Mouse (Mus musculus) neural tube, embryonic 14.5 days (tissue): ENCODE measurements around the gene Rbbp4. TPM values are rescaled to one million over a fixed set of nuclear protein-coding genes. Genes with fewer than 3 reads are reported as not detected.

Source experiments
- ATAC-seq: fragments of 200-750 bp; cut with Nextera tagmentation; 2 replicates; pipeline ENCODE4 v1.8.0; 2017; ENCODE audit warnings: low read depth, mild to moderate bottlenecking, moderate TSS enrichment, moderate library complexity
- H3K27ac ChIP-seq: fragments of 300-500 bp; sonication (generic); 2 replicates; pipeline ENCODE4 v1.5.1; 2014; ENCODE audit warnings: low read depth, mild to moderate bottlenecking, control low read depth, low read length, moderate library complexity, mixed read lengths
- H3K27me3 ChIP-seq: fragments of 300-500 bp; sonication (generic); 2 replicates; pipeline ENCODE4 v1.6.1; 2014; ENCODE audit warnings: low read length; ENCODE audit not compliant: control insufficient read depth, insufficient read depth
- H3K36me3 ChIP-seq: fragments of 300-500 bp; sonication (generic); 2 replicates; pipeline ENCODE4 v1.6.1; 2014; ENCODE audit warnings: low read length, mixed read lengths; ENCODE audit not compliant: control insufficient read depth, insufficient read depth
- H3K4me1 ChIP-seq: fragments of 300-500 bp; sonication (generic); 2 replicates; pipeline ENCODE4 v1.6.1; 2014; ENCODE audit warnings: low read length; ENCODE audit not compliant: control insufficient read depth, insufficient read depth
- H3K4me2 ChIP-seq: fragments of 300-500 bp; sonication (generic); 2 replicates; pipeline ENCODE4 v1.6.1; 2014; ENCODE audit warnings: mild to moderate bottlenecking, low read depth, low read length, control low read depth
- H3K4me3 ChIP-seq: fragments of 300-500 bp; sonication (generic); 2 replicates; pipeline ENCODE4 v1.5.1; 2014; ENCODE audit warnings: low read depth, low read length, control low read depth, mixed read lengths
- H3K9ac ChIP-seq: fragments of 300-500 bp; sonication (generic); replicated peaks from 2 replicates; pipeline ENCODE4 v1.6.1; 2014; ENCODE audit warnings: low read depth, mild to moderate bottlenecking, control low read depth, low read length, mixed read lengths
- H3K9me3 ChIP-seq: fragments of 300-500 bp; sonication (generic); 2 replicates; pipeline ENCODE4 v1.6.1; 2016; ENCODE audit warnings: low read length; ENCODE audit not compliant: control insufficient read depth
- WGBS: fragments of 180-500 bp; shearing (Covaris S2); extraction: QIAGEN DNeasy Blood & Tissue Kit; methylation state at CpG from one replicate; pipeline ENCODE4 v1.1.7; 2014; 5-methylcytosine and 5-hydroxymethylcytosine counted together
- polyA plus RNA-seq: library from polyadenylated mRNA; unstranded; fragments of >200 nt; fragmentation: Nextera tagmentation; extraction: Ambion mirVana; gene quantifications from 2 replicates; pipeline ENCODE4 v1.2.1, GENCODE M21; 2014

Gene Rbbp4
- polyA plus RNA-seq, 1 experiment from 2014 or later, result 231 TPM

DNA sequence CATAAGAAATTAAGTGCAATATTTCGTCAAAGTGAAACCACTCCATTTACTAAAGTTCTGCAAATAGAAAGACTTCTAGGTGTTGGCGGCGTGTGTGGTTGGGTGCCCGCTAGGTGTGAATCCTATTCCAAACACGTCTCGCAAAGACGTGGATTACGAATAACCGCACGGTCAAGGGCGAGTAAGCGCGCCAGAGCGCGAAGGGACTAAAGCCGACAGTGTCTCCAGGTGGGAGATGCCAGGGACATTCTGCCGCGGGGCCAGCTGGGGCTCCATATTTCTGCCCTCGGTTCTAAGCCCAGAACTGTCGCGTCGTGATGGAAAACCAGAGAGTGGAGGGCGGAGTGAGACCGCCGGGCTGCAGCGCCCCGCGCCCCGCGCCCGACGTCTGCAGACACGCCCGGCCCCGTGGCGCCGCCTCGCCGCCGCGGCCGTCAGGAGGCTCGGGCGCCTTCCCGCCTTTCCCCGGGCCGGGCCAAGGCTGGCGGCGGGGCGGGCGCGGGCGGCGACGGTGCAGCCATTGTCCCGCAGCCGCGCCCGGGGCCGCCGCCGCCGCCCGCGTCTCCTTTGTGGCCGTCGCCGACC, 41.9 kb upstream of the Rbbp4 start:
- WGBS, result under 1% methylated on average over 32 of the region's 68 CpGs
- Histone ChIP-seq H3K27ac (peak overlapping the region; percentile 82), H3K4me1 (no peaks in the 10 kb centered on the region), H3K9ac (peak overlapping the region; percentile 90), H3K36me3 (no peaks in the 10 kb centered on the region), H3K27me3 (no peaks in the 10 kb centered on the region), H3K9me3 (no peaks in the 10 kb centered on the region), H3K4me3 (peak overlapping the region; percentile 75), H3K4me2 (peak overlapping the region; percentile 64)
- ATAC-seq, result peak; percentile 59

DNA sequence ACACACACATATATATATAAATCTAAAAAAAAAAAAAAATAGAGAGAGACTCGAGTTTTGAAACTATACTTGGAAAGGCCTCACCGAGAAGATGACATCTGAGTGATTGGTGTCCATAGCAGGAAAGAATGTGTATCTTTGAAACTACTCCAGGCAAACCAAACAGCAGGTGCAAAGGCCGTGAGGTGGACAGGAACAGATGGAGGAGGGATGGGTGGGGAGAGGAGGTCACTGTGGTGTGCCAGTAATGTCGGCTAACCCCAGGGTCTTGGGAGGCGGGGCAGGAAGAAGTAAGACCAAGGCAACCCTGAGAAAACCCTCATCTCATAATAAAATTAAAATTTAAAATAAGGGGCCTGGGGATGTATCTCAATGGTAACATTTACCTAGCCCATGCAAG, 40.7 kb upstream of the Rbbp4 start:
- Histone ChIP-seq H3K27ac (no peak overlapping the region), H3K36me3 (no peaks in the 10 kb centered on the region), H3K9me3 (no peaks in the 10 kb centered on the region), H3K4me2 (no peak overlapping the region), H3K27me3 (no peaks in the 10 kb centered on the region), H3K9ac (no peak overlapping the region), H3K4me3 (no peak overlapping the region), H3K4me1 (no peaks in the 10 kb centered on the region)
- 68% methylated on average over 5 of the region's 5 CpGs for WGBS
- no peak for ATAC-seq

- WGBS, result 17% methylated on average over 6 of the region's 6 CpGs
- H3K4me2 ChIP-seq, result no peak overlapping the region
- H3K9ac ChIP-seq, result no peak overlapping the region
- H3K4me1 ChIP-seq, result no peaks in the 10 kb centered on the region
- ATAC-seq, result no peak
- no peaks in the 10 kb centered on the region for H3K36me3 ChIP-seq
- no peak overlapping the region for H3K4me3 ChIP-seq
- no peaks in the 10 kb centered on the region for H3K27me3 ChIP-seq
- H3K9me3 ChIP-seq, result no peaks in the 10 kb centered on the region
- no peak overlapping the region for H3K27ac ChIP-seq
These were observed 39.8 kb upstream of the Rbbp4 start for GRCm38 (mm10) chr4:129375000-129375399.

- WGBS, result 56% methylated on average over 11 of the region's 11 CpGs
- no peak overlapping the region for H3K27ac ChIP-seq
- no peaks in the 10 kb centered on the region for H3K9me3 ChIP-seq
- H3K4me3 ChIP-seq, result no peak overlapping the region
- H3K36me3 ChIP-seq, result no peaks in the 10 kb centered on the region
- no peaks in the 10 kb centered on the region for H3K27me3 ChIP-seq
- no peak for ATAC-seq
- no peaks in the 10 kb centered on the region for H3K4me1 ChIP-seq
- H3K4me2 ChIP-seq, result no peak overlapping the region
- no peak overlapping the region for H3K9ac ChIP-seq
These were observed 39.1 kb upstream of the Rbbp4 start for GRCm38 (mm10) chr4:129374219-129374755.

GRCm38 (mm10) chr4:129373202-129373976, 38.2 kb upstream of the Rbbp4 start:
- no peaks in the 10 kb centered on the region for H3K36me3 ChIP-seq
- no peaks in the 10 kb centered on the region for H3K9me3 ChIP-seq
- no peak for ATAC-seq
- H3K27me3 ChIP-seq, result no peaks in the 10 kb centered on the region
- no peaks in the 10 kb centered on the region for H3K4me1 ChIP-seq
- H3K4me3 ChIP-seq, result no peak overlapping the region
- H3K4me2 ChIP-seq, result no peak overlapping the region
- WGBS, result 44% methylated on average over 8 of the region's 8 CpGs
- no peak overlapping the region for H3K9ac ChIP-seq
- no peak overlapping the region for H3K27ac ChIP-seq

DNA sequence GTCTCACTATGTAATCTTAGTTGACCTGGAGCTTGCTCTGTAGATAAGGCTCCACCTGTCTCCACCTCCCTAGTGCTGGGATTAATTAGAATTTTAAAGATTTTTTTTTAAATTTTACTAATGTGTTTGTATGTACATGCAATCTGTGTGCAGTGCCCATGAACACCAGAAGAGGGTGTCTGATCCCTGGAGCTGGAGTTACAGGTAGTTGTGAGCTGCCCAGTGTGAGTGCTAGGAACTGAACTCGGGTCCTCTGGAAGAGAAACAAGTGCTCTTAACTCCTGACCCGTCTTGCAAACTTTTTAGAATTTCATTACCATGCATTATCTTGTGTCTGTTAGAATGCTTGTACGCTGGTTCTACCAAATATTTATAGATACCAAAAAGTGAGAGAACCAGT, 36.2 kb upstream of the Rbbp4 start:
- no peak overlapping the region for H3K4me2 ChIP-seq
- no peaks in the 10 kb centered on the region for H3K4me1 ChIP-seq
- H3K9me3 ChIP-seq, result no peaks in the 10 kb centered on the region
- H3K9ac ChIP-seq, result no peak overlapping the region
- H3K4me3 ChIP-seq, result no peak overlapping the region
- no peaks in the 10 kb centered on the region for H3K36me3 ChIP-seq
- WGBS, result 95% methylated on average over 3 of the region's 3 CpGs
- H3K27ac ChIP-seq, result no peak overlapping the region
- no peaks in the 10 kb centered on the region for H3K27me3 ChIP-seq
- ATAC-seq, result no peak

GRCm38 (mm10) chr4:129365224-129365623, 30.1 kb upstream of the Rbbp4 start:
- ATAC-seq, result no peak
- H3K4me1 ChIP-seq, result no peaks in the 10 kb centered on the region
- no peak overlapping the region for H3K27ac ChIP-seq
- no peak overlapping the region for H3K4me2 ChIP-seq
- no peaks in the 10 kb centered on the region for H3K36me3 ChIP-seq
- H3K9me3 ChIP-seq, result no peaks in the 10 kb centered on the region
- no peak overlapping the region for H3K4me3 ChIP-seq
- H3K9ac ChIP-seq, result no peak overlapping the region
- no peaks in the 10 kb centered on the region for H3K27me3 ChIP-seq
- 87% methylated on average over 5 of the region's 5 CpGs for WGBS

DNA sequence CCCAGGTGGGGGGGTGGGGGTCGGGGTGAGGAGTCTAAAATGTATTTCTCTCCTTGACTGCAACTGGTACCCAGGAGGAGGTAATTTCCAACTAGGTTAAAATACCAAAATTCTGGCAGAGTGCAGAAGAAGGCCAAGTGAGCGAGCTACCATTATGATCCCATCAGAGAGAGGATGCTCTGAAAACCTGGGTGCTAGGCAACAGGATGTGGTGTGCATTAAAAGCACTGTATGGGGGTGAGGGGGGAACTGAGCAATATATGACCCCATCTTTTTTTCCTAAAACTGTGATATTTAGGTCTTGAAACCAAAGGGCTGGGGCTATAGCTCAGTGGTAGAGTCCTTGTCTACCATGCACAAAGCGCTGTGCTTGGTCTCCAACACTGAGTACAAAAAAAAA, 29.2 kb upstream of the Rbbp4 start:
- no peaks in the 10 kb centered on the region for H3K9me3 ChIP-seq
- peaks cover 5% of the 10 kb centered on the region; the same call in 1 of the 2 replicates for H3K36me3 ChIP-seq
- H3K4me2 ChIP-seq, result no peak overlapping the region
- 92% methylated on average over 3 of the region's 3 CpGs for WGBS
- H3K4me3 ChIP-seq, result no peak overlapping the region
- no peak for ATAC-seq
- H3K27ac ChIP-seq, result no peak overlapping the region
- no peaks in the 10 kb centered on the region for H3K27me3 ChIP-seq
- H3K4me1 ChIP-seq, result no peaks in the 10 kb centered on the region
- no peak overlapping the region for H3K9ac ChIP-seq

DNA sequence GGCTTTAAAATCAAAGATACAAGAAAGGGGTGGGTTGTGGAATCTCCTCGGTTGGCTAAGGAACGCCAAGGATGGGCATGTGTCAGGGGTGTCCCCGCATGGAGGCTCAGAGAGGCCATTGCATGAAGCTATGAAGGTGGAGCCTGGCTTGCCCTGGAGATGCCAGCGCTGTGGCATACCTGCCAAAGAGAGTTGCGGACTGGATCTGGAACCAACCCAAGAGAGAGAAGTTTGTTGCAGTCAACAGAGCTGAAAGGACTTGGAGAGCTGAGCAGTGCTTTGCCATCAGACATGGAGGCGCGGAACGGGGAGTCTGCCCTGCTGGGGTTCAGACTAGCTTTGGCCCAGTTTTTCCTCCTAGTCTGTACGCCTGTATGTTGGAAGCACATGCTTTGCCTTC, 28.3 kb upstream of the Rbbp4 start:
- Histone ChIP-seq H3K9ac (no peak overlapping the region), H3K27me3 (no peaks in the 10 kb centered on the region), H3K4me1 (no peaks in the 10 kb centered on the region), H3K4me2 (no peak overlapping the region), H3K36me3 (peaks cover 6% of the 10 kb centered on the region; the same call in 1 of the 2 replicates), H3K4me3 (no peak overlapping the region), H3K27ac (no peak overlapping the region), H3K9me3 (no peaks in the 10 kb centered on the region)
- ATAC-seq, result no peak
- WGBS, result 93% methylated on average over 9 of the region's 9 CpGs
